Mouse (Mus musculus) embryonic facial prominence, embryonic 11.5 days (tissue): ENCODE results near the gene Prss8. TPM values are rescaled to one million over a fixed set of nuclear protein-coding genes. Genes with fewer than 3 reads are reported as not detected.
A peak's percentile ranks its signal among the peaks of the same experiment; 100 is the strongest.

Experiments
- ATAC-seq: fragments of 200-750 bp; cut with Nextera tagmentation; replicated peaks from 2 replicates; pipeline ENCODE4 v1.8.0; 2017; ENCODE audit warnings: low read depth; ENCODE audit not compliant: insufficient number of reproducible peaks, low FRiP score, low TSS enrichment
- DNase-seq: peaks from one replicate; pipeline ENCODE4 v3.0.0-alpha.2; 2015; ENCODE audit warnings: low spot score
- H3K27ac ChIP-seq: fragments of 300-500 bp; sonication (generic); replicated peaks from 2 replicates; pipeline ENCODE4 v1.5.1; 2014; ENCODE audit warnings: mild to moderate bottlenecking, low read depth, low read length, control low read depth
- H3K27me3 ChIP-seq: fragments of 300-500 bp; sonication (generic); 2 replicates; pipeline ENCODE4 v1.6.1; 2014; ENCODE audit warnings: mild to moderate bottlenecking, low read length, moderate library complexity, mixed read lengths; ENCODE audit not compliant: control insufficient read depth, insufficient read depth
- H3K36me3 ChIP-seq: fragments of 300-500 bp; sonication (generic); replicated peaks from 2 replicates; pipeline ENCODE4 v1.6.1; 2014; ENCODE audit warnings: low read depth, mild to moderate bottlenecking, low read length, moderate library complexity, mixed read lengths; ENCODE audit not compliant: control insufficient read depth, insufficient read depth
- H3K4me1 ChIP-seq: fragments of 300-500 bp; sonication (generic); 2 replicates; pipeline ENCODE4 v1.6.1; 2014; ENCODE audit warnings: low read length, mixed read lengths; ENCODE audit not compliant: control insufficient read depth, insufficient read depth
- H3K4me2 ChIP-seq: fragments of 300-500 bp; sonication (generic); 2 replicates; pipeline ENCODE4 v1.6.1; 2014; ENCODE audit warnings: low read depth, mild to moderate bottlenecking, control low read depth, low read length, moderate library complexity
- H3K4me3 ChIP-seq: fragments of 300-500 bp; sonication (generic); 2 replicates; pipeline ENCODE4 v1.5.1; 2014; ENCODE audit warnings: low read depth, low read length, control low read depth
- H3K9ac ChIP-seq: fragments of 300-500 bp; sonication (generic); replicated peaks from 2 replicates; pipeline ENCODE4 v1.6.1; 2014; ENCODE audit warnings: mild to moderate bottlenecking, control low read depth, low read length
- H3K9me3 ChIP-seq: fragments of 300-500 bp; sonication (generic); replicated peaks from 2 replicates; pipeline ENCODE4 v1.6.1; 2016; ENCODE audit warnings: mild to moderate bottlenecking, low read length, inconsistent platforms, mixed read lengths; ENCODE audit not compliant: control insufficient read depth
- whole genome bisulfite sequencing: fragments of 180-500 bp; shearing (Covaris S2); extraction: QIAGEN DNeasy Blood & Tissue Kit; methylation state at CpG from one replicate; pipeline ENCODE4 v1.1.7; 2014; 5-methylcytosine and 5-hydroxymethylcytosine counted together
- polyA plus RNA-seq: library from polyadenylated mRNA; unstranded; fragments of >200 nt; fragmentation: Nextera tagmentation; extraction: Ambion mirVana; gene quantifications from 2 replicates; pipeline ENCODE4 v1.2.1, GENCODE M21; 2014

Prss8 gene
- polyA plus RNA-seq, 1 experiment from 2014 or later, result 9.0 TPM

- Histone ChIP-seq H3K9me3 (no peaks in the 10 kb centered on the region), H3K36me3 (peaks cover 15% of the 10 kb centered on the region), H3K27ac (no peak overlapping the region), H3K4me1 (no peaks in the 10 kb centered on the region), H3K4me3 (no peak overlapping the region), H3K9ac (no peak overlapping the region), H3K27me3 (no peaks in the 10 kb centered on the region), H3K4me2 (no peak overlapping the region)
- ATAC-seq (no peak), DNase-seq (no peak)
- 83% methylated on average over 3 of the region's 3 CpGs for WGBS
Observed at GRCm38 (mm10) chr7:127887781-127888180, 42.1 kb downstream of the Prss8 start.

- H3K27ac ChIP-seq, result no peak overlapping the region
- H3K9me3 ChIP-seq, result no peaks in the 10 kb centered on the region
- H3K27me3 ChIP-seq, result no peaks in the 10 kb centered on the region
- no peaks in the 10 kb centered on the region for H3K4me1 ChIP-seq
- H3K9ac ChIP-seq, result no peak overlapping the region
- no peak overlapping the region for H3K4me3 ChIP-seq
- 83% methylated on average over 8 of the region's 8 CpGs for WGBS
- ATAC-seq, result no peak
- no peak for DNase-seq
- no peak overlapping the region for H3K4me2 ChIP-seq
- H3K36me3 ChIP-seq, result peaks cover 19% of the 10 kb centered on the region
Observed at GRCm38 (mm10) chr7:127887191-127887590, 42.7 kb downstream of the Prss8 start.

- DNase-seq (no peak), ATAC-seq (no peak)
- no peaks in the 10 kb centered on the region for H3K9me3 ChIP-seq
- 91% methylated on average over 6 of the region's 6 CpGs for WGBS
- peaks cover 25% of the 10 kb centered on the region for H3K36me3 ChIP-seq
- H3K4me3 ChIP-seq, result no peak overlapping the region
- no peak overlapping the region for H3K9ac ChIP-seq
- no peak overlapping the region for H3K27ac ChIP-seq
- no peaks in the 10 kb centered on the region for H3K4me1 ChIP-seq
- no peak overlapping the region for H3K4me2 ChIP-seq
- H3K27me3 ChIP-seq, result no peaks in the 10 kb centered on the region
Observed at GRCm38 (mm10) chr7:127886551-127886950, 43.4 kb downstream of the Prss8 start.

- Histone ChIP-seq H3K9me3 (no peaks in the 10 kb centered on the region), H3K36me3 (peaks cover 31% of the 10 kb centered on the region), H3K27ac (no peak overlapping the region), H3K4me3 (no peak overlapping the region), H3K27me3 (no peaks in the 10 kb centered on the region), H3K4me1 (no peaks in the 10 kb centered on the region), H3K4me2 (no peak overlapping the region), H3K9ac (no peak overlapping the region)
- WGBS, result 64% methylated on average over 6 of the region's 6 CpGs
- ATAC-seq (no peak), DNase-seq (no peak)
Observed at GRCm38 (mm10) chr7:127885951-127886350, 44.0 kb downstream of the Prss8 start.

- Histone ChIP-seq H3K9ac (no peak overlapping the region), H3K4me1 (no peaks in the 10 kb centered on the region), H3K4me3 (no peak overlapping the region), H3K36me3 (peaks cover 44% of the 10 kb centered on the region), H3K27ac (no peak overlapping the region), H3K4me2 (no peak overlapping the region), H3K27me3 (no peaks in the 10 kb centered on the region), H3K9me3 (no peaks in the 10 kb centered on the region)
- WGBS, result 83% methylated on average over 12 of the region's 12 CpGs
- ATAC-seq (no peak), DNase-seq (no peak)
Observed at GRCm38 (mm10) chr7:127880431-127880830, 49.5 kb downstream of the Prss8 start.

GRCm38 (mm10) chr7:127879301-127879700 is 50.6 kb downstream of the Prss8 start:
- Histone ChIP-seq H3K4me3 (no peak overlapping the region), H3K36me3 (peaks cover 41% of the 10 kb centered on the region), H3K27ac (no peak overlapping the region), H3K27me3 (no peaks in the 10 kb centered on the region), H3K9me3 (no peaks in the 10 kb centered on the region), H3K4me1 (no peaks in the 10 kb centered on the region), H3K9ac (no peak overlapping the region), H3K4me2 (no peak overlapping the region)
- 98% methylated on average over 9 of the region's 9 CpGs for WGBS
- DNase-seq (no peak), ATAC-seq (no peak)

DNA sequence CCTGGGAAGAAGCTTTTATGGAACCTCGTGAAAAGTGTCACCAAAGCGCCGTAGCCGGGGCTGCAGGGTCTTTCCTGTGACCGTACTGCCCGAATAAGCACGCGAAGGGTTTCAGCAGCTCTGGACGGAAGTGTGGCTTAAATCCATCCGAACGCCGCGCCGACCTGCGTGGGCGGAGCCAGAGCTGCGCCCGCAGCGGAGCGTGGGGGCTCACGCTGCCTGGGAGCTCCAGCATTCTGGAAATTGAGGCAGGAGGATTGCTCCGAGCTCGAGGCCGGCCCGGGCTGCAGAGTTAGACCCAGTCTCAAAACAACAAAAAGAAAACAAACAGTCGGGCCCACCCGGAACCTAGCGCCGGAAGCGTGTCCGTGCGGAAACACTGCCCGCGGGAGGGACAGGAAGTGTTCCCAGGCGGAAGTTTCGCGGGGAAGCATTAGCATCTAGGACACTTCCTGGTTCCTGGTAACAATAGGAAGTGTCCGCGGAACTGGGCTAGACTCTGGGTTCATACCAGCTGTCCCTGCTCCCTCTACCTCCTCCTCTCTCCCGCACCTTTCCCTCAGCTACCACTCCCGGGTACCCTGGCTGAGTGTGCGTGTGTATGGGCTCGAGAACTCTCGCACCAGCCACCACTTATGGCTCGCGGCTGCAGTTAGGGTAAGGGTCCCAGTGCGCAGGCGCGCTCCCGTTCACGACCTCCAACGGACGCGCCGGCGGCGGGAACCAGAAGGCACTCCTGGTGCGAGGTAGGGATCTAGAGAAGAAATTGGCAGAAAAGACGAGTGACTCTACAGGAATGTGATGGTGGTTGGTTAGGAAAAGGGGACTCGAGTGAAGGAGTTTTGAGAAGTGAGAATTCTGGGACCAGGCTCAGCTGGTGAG is 53.2 kb downstream of the Prss8 start, which contains the start of gene Zfp668:
Gene Zfp668, minus strand, starts transcription at position 362 of the 882 bp plus-strand sequence.
- H3K4me3 ChIP-seq, result peak within 1 kb of the TSS; percentile 93
- H3K27me3 ChIP-seq, result no peaks in the 10 kb centered on the region
- peak within 1 kb of the TSS; percentile 99 for H3K9ac ChIP-seq
- H3K4me1 ChIP-seq, result no peaks in the 10 kb centered on the region
- no peaks in the 10 kb centered on the region for H3K9me3 ChIP-seq
- ATAC-seq (peak; percentile 53), DNase-seq (peak; percentile 97)
- under 1% methylated on average over 60 of the region's 60 CpGs for whole genome bisulfite sequencing
- peak within 1 kb of the TSS; percentile 70 for H3K4me2 ChIP-seq
- H3K36me3 ChIP-seq, result peaks cover 28% of the 10 kb centered on the region
- H3K27ac ChIP-seq, result peak within 1 kb of the TSS; percentile 96

GRCm38 (mm10) chr7:127876041-127876466 is 53.9 kb downstream of the Prss8 start, which contains the start of gene Zfp646:
Gene Zfp646 (plus strand): TSS chr7:127876221.
- Histone ChIP-seq H3K27ac (peak within 1 kb of the TSS; percentile 96), H3K36me3 (peaks cover 22% of the 10 kb centered on the region), H3K9ac (peak within 1 kb of the TSS; percentile 99), H3K27me3 (no peaks in the 10 kb centered on the region), H3K9me3 (no peaks in the 10 kb centered on the region), H3K4me1 (no peaks in the 10 kb centered on the region), H3K4me3 (peak within 1 kb of the TSS; percentile 93), H3K4me2 (peak within 1 kb of the TSS; percentile 70)
- DNase-seq (peak; percentile 92), ATAC-seq (peak; percentile 87)
- 0% methylated on average over 41 of the region's 41 CpGs for WGBS
